Mouse (Mus musculus): ENCODE data around the gene Plpp6. TPM values are rescaled to one million over a fixed set of nuclear protein-coding genes. Genes with fewer than 3 reads are reported as not detected.

Gene Plpp6
- polyA plus RNA-seq, 1 experiment: not detected

DNA sequence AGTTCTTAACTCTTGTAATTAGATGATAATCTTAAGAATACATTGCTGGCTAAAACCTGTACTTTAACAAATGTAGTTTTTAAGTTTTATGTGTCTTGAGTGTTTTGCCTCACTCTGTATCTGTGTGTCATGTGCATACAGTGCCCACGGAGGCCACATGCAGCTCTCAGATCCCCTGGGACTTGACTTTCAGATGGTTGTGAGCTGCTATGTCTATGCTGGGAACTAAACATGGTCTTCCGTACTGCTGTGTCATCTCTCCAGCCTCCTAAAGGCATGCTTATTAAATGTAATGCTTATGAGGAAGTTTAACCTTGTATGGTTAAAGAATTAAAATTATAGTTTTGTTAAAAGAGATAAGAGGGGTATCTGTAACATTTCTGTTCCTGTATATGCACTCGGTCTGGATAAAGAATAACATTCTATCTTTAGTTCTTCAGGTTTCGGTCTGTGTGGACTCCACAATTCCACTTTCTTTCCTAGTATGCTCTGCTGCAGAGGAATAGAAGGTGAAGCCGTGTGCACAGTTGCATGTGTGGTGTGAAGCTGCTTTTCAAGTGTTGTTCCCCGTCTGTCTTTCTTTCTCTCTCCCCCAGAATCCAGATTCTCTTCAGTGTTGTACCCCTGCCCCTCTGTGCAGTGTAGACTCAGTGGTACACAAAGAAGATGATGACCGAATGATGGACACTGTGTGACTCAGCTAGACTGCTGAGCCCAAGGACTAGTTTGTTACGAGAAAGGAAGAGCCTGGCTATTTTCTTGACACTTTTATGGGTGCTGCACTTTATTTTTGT lies 51.9 kb downstream of the Plpp6 start:
- no peak for TF ChIP-seq POLR2A (IDR thresholded peaks at IDR 0.05; ENCODE audit: insufficient read depth, low read depth, low read length)
- no peak for TF ChIP-seq CTCF (IDR thresholded peaks at IDR 0.05; ENCODE audit: insufficient read depth, low read depth, low read length)
- 72% methylated on average over 8 of the region's 8 CpGs for WGBS
- Histone ChIP-seq H3K27ac (ENCODE audit: insufficient read depth, low read depth, low read length) (no peak overlapping the region), H3K4me1 (ENCODE audit: control insufficient read depth, insufficient read depth, low read length) (0 out of 2 replicates have a peak, but pooled peaks cover 2% of the 10 kb centered on the region), H3K4me3 (ENCODE audit: insufficient read depth, low read depth, low read length) (no peak overlapping the region)

DNA sequence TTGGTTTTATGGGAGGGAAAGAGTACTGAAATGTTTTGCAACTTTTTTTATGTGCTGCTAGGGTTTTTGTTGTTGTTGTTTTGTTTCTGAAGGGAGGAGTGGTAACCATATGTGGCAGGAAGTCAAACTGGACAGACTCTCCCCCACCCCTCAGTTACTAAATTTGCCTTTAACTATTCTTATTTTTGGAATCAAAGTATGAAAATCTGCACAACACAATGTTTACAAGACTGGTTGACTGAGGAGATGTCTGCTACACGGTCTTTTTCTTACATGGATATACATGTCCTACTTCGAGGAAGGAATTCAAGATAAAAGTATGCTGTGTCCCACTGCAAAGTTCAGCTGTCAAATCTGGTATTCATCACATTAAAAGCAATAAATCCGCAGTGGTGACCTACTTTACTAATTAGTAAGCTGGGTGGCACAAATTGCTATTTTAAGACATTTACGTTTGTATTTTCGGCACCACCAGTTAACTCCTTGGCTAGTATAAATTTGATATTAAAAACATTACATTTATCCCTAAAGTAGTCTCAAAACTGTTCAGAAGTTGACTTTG lies 52.5 kb downstream of the Plpp6 start:
- Histone ChIP-seq H3K4me3 (ENCODE audit: insufficient read depth, low read depth, low read length) (no peak overlapping the region), H3K4me1 (ENCODE audit: control insufficient read depth, insufficient read depth, low read length) (0 out of 2 replicates have a peak, but pooled peaks cover 2% of the 10 kb centered on the region), H3K27ac (ENCODE audit: insufficient read depth, low read depth, low read length) (no peak overlapping the region)
- 51% methylated on average over 5 of the region's 5 CpGs for WGBS
- no peak for TF ChIP-seq POLR2A (IDR thresholded peaks at IDR 0.05; ENCODE audit: insufficient read depth, low read depth, low read length)

Other genes starting within 250 kb of the Plpp6 start
- gene Slc1a1, start 128.9 kb upstream of the Plpp6 start, polyA plus RNA-seq (2012; ENCODE audit: insufficient read depth, insufficient read length, low replicate concordance, missing spikeins): not detected in 2 replicates
- gene 4430402I18Rik, start 3.8 kb downstream of the Plpp6 start, polyA plus RNA-seq (2012; ENCODE audit: insufficient read depth, insufficient read length, low replicate concordance, missing spikeins): not detected in 2 replicates
- gene Cdc37l1, start 26.4 kb downstream of the Plpp6 start, polyA plus RNA-seq (2012; ENCODE audit: insufficient read depth, insufficient read length, low replicate concordance, missing spikeins): 483 TPM in 1 of 2 replicates, not detected in the other
- not detected in 2 replicates for gene Ak3, start 84.0 kb downstream of the Plpp6 start, polyA plus RNA-seq (2012; ENCODE audit: insufficient read depth, insufficient read length, low replicate concordance, missing spikeins)
- not detected in 2 replicates for gene Rcl1, start 137.4 kb downstream of the Plpp6 start, polyA plus RNA-seq (2012; ENCODE audit: insufficient read depth, insufficient read length, low replicate concordance, missing spikeins)

Data from olfactory bulb, adult 2 months (tissue).